Mouse (Mus musculus) adrenal gland, adult 2 months (tissue): ENCODE measurements around the gene Adamtsl2. TPM values are rescaled to one million over a fixed set of nuclear protein-coding genes. Genes with fewer than 3 reads are reported as not detected.

ENCODE experiments used
- DNase-seq: peaks from one replicate; pipeline ENCODE4 v3.0.0; 2021
- polyA plus RNA-seq: library from polyadenylated mRNA; depleted of rRNA; stranded (reverse); fragments of >200 nt; gene quantifications from 2 replicates; pipeline ENCODE4 v1.2.3, GENCODE M21; 2012
- total RNA-seq, 2 experiments: library from RNA; stranded (reverse); gene quantifications; 2 replicates each; pipeline ENCODE4 v1.2.3; 2021

Adamtsl2 gene
- total and polyA plus RNA-seq, 3 experiments: 24.8 to 28.5 (median 25.4) TPM

GRCm38 (mm10) chr2:27119766-27120165 is 40.6 kb downstream of the Adamtsl2 start:
- DNase-seq: no peak

DNA sequence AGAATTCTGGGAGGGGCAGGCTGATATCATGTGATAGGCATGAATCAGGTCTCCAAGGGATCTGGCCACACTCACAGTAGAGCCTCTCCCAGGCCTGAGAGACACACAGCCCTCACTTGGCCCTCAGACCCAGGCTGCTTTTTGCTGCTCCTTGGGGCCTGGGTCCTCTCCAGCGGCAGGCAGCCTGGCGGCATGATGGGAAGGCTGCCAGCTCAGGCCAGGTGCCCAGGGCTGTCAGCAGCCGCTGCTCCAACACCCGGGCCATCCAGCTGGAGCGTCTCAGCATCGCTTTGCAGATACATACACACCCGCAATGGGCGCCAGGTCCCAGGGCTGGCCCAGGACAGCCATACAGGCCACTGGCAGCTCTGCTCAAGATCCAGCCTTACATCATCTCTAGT is 41.1 kb downstream of the Adamtsl2 start:
- peak; percentile 9 for DNase-seq

GRCm38 (mm10) chr2:27121626-27122355 is 42.6 kb downstream of the Adamtsl2 start:
- no peak for DNase-seq

DNA sequence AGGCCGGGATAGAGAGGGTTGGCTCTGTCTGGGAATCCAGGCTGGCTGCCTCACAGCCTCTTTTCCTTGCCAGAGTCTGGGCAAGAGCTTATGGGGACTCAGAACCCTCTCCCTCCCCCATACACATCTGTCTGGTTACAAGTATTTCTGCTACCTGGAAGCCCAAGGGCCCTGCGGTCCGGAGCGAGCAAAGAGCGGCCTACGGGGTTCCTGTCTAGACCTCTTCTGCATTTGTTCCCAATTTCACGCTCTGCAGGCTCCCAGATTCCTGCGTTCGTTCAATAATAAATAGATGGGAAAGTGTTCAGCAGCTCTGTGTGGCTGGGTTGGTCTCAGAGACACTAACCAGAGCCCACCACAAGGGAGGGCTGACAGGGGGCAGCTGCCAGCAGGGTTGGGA is 43.4 kb downstream of the Adamtsl2 start:
- DNase-seq: no peak

DNA sequence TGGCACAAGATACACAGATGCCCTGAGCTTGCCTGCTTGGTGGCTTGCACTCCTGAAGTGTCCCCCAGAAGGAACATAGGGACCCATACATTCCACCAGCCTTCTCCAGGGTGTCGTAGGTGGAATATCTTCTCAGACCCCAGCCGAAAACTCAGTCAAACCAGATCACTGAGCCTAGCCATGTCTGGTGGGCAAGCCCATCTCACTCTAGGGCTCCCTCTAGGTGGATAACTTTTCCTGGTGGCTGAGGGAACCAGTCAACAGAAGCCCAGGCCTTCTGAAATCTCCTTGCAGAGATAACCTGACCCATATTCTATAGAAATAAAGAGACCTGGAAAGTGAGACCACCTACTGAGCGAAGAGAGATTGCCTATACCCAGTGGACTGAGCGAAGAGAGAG is 43.9 kb downstream of the Adamtsl2 start:
- no peak for DNase-seq

DNA sequence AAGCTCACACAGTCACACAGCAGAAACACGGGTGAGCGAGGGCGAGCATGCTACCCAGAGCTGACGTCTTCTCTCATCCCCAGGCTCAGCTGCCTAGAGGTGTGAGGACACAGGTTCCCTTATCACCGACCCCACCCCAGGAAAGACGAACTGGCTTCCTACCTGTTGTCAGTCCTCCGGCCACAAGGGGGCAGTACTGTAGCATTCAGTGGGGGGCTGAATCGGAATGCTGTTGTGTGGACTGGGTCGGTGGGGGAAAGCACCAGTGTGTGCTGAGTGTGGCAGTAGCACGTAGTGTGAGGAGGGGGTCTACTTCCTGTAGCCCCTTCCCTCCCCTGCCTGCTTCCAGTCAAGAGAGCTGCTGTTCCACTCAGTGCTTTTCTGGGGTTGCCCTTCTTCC is 46.8 kb downstream of the Adamtsl2 start:
- DNase-seq: peak; percentile 41

- no peak for DNase-seq
Observed at GRCm38 (mm10) chr2:27126496-27126895, 47.3 kb downstream of the Adamtsl2 start.

DNA sequence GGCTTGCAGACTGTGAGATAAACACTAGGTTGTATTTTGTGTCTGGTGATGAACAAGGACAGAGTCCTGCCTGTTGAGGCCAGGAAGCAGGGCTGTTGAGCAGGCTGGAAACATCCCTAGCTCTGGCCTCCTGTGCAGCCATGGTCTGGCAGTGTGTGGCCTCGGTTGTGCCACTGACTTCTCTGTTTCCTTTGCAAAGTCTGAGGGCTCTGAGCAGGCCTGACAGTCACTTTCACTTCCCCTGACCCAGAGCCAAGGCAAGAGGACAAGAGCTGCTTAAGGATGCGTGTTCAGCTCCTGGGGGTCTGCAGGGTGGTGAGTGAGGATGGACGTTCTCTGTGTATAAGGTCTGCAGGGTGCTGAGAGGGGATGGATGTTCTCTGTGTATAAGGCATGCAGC is 49.8 kb downstream of the Adamtsl2 start:
- no peak for DNase-seq

DNA sequence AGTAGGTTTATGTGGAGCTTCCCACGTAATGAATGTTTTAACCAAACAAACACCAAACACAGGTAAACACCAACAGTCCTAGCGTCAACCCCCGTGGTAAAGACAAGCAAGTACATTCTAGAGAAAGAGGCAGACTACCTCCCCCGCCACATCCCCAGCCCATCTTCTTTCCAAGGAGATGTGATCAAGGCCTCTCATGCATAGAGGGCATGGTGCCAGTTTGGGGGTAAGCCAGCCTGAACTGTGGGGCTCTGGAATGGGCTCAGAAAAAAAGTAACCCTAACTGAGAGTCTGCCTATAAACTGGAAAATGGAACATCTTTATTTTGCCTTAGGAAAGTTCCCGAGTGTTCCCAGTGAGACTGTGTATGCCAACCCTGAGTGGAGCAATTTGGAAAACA is 56.8 kb downstream of the Adamtsl2 start:
- no peak for DNase-seq

GRCm38 (mm10) chr2:27136336-27136735 is 57.2 kb downstream of the Adamtsl2 start:
- no peak for DNase-seq

DNA sequence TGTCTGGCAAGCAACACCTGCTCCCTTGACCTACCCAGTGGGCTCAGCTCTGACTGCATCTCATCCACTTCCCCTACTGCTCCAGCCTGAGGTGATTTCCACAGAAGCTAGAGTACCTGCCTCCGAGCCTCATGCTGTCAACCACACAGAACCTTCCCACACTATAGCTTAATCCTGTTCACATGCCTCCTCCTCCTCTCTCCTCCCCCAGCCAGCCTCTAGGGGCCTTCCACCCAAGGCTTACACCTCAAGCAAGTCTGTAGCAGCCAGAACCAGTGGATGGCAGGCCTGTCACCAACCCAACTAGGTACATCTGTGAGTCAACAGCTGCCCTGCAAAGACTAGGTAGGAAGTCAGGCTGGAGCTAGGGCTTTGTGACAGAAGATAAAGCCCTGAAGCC is 57.6 kb downstream of the Adamtsl2 start:
- no peak for DNase-seq

GRCm38 (mm10) chr2:27138356-27138755 is 59.2 kb downstream of the Adamtsl2 start:
- DNase-seq: no peak

DNA sequence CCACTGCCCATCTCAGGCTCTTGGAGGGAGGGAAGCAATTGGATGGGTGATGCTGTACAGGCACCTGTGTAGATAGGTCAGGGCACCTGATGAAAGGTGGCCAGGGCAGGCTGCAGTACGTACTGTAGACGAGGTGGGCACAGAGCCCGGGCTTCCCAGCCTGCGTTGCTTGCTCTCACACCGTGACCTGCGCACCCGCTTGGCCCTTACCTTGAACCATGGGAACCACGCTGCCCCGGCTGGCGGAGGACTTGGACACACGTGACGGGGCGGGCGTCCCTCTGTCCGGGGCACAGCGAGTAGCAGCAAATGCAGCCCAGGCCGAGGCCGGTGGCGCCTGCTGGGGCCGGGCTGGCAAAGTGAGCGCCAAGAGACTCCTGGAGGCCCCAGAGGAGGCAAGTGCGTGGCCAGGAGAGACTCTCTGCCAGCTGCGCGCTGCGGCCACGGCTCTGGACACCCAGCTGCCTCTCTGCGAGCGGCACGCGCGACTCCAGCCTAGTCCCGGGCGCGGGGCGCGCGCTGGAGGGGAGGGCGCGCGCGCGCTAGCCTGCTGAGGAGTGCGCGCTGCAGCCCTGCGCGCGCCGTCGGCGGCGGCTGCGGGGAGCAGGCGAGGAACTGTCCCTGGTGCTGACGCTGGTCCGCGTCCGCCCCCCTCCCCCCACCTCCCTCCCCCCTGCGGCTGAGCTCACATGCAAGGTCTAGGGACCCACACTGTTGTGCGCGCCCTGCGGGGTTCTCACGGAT is 62.9 kb downstream of the Adamtsl2 start, which contains the start of gene Fam163b:
TSS of gene Fam163b (minus strand) at position 542 of the 744 bp plus-strand sequence.
- DNase-seq: peak; percentile 50

- no peak for DNase-seq
Observed at GRCm38 (mm10) chr2:27144957-27145356, 65.8 kb downstream of the Adamtsl2 start.

DNA sequence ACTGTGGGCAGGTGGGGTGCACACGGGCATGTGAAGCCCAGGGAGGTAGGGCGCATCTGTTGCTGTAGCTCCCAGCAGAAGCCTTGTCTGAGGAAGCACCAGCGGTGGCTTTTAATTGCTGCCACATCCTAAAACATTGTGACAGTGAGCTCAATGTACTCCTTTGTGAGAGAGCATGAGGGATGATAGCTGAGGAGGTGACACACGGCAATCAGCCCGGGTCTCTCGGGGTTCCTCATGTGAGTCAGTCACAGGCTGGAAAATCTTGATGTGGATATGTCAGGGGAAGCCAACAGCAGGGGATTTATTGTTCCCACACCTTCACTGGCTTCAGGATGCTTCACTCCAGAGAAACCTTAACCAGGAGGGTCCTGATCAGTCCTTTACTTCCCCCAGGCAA is 67.7 kb downstream of the Adamtsl2 start:
- no peak for DNase-seq

DNA sequence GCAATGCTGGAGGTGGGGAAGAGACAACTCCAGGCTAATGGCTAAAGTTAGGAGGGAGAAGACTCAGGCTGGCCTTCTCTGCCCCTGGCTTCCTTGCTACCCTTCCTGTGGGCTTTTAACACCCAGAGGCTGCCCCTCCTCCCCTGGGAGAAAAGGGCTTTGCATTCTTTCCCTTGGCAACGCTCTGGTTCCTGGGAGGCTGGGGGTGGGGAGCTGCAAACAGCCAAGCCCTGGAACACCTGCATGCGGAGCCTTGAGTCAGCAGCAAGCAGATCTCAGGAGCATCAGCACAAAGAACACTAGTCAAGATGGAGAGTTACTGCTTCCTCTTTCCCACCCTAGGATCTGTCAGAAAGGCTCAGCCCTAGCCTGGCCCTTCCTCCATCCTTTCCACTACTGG is 70.3 kb downstream of the Adamtsl2 start:
- no peak for DNase-seq

DNA sequence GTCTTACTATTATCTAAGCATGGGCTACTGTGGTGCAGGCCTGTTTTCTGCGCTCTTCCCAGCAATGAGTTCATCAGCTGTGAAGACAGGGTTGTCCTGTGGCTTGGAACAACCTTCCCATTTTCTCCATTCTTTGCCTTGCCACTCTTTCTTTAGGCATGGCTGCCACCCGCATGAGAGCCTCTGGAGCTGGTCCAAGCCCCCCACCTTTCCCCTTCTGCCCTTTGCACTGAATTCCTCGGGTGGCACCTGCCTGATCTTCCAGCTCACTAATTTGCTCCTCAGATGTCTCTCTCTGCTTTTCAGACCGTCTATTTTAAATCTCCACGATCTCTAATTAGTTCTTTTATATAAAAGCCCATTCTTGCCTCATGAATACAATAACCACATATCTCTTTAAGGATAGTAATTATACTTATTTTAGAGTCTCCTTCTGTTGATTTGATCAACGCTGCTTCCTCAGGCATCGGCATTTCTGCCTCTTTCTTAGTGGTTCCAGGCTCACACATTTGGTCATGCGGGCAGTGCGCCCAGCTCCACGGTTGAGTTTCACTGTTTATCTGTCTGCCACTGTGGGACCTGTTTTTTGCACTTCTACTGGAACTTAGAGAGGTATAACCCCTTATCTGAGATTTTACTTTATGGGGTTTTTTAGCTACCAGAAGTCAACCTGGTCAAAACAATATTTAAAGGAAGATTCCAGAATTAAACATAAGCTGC is 75.4 kb downstream of the Adamtsl2 start:
- DNase-seq: no peak

DNA sequence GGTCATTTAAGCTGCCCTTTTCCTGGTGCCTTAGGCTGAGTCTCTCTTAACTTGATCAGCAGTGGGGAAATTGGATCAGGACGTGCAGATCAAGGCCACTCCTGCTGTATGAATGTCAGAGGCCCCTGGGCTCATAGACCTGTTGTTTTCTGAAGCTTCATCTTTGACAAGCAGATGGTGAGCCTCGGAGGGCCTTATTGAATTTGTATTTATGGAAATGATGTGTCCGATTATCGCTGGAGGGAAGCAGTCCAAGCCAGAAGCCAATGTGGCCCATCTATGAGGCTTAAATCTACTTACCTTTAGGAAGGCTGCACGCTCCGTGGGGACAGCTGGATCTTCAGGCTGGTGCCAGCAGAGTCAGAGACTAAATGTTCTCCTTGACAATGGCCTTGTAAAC is 77.4 kb downstream of the Adamtsl2 start:
- peak; percentile 32 for DNase-seq
